Mouse (Mus musculus): ENCODE measurements around the gene Syce1l.

Gene Syce1l

GRCm38 (mm10) chr8:113642926-113643325 lies at the start of gene Syce1l:
Gene Syce1l, plus strand, starts transcription at chr8:113643213.
- DNase-seq (ENCODE audit: extremely low spot score, low spot score): no peak

- DNase-seq (ENCODE audit: extremely low spot score, low spot score): no peak
These were observed 44.6 kb upstream of the Syce1l start for GRCm38 (mm10) chr8:113598401-113598800.

GRCm38 (mm10) chr8:113632634-113633033 lies 10.4 kb upstream of the Syce1l start:
- no peak for DNase-seq (ENCODE audit: extremely low spot score, low spot score)

GRCm38 (mm10) chr8:113634161-113634560 lies 8.9 kb upstream of the Syce1l start:
- DNase-seq (ENCODE audit: extremely low spot score, low spot score): no peak

- DNase-seq (ENCODE audit: extremely low spot score, low spot score): peak; percentile 98
These were observed 8.1 kb upstream of the Syce1l start, which contains the start of gene Mon1b for GRCm38 (mm10) chr8:113634670-113635591. Gene Mon1b, plus strand, starts transcription at chr8:113635587.

DNA sequence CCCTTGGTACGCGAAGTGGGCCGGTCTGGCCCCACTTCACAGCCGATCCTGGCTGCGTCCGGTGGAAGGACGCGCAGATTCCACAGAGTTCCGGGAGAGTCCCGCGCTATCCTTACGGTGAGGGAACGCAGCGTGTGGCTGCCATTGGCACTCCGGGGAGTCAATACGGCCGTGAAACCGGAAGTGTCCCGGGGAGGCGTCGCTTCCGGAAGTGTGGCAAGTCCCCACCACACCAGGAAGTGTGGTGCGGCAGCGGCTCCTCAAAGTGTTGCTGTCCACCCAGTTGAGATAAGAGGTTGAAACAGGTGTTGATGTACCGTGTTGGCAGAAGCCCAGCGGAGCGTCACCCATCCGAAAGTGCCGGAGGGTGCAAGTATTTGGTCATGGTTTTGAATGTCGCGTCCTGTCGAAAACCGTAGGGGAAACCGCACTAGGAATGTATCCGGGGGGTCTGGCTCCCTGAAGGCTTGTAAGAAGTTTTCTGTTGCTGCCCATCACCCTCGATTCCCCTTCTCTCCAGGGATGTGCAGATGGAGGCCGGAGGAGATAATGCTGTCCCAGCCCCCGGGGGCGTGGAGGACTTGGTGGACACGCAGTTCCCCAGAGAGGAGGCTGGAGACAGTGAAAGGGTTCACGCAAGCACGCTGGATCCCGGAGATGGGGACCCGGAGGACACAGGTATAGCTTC lies 7.3 kb upstream of the Syce1l start:
- no peak for DNase-seq (ENCODE audit: extremely low spot score, low spot score)

DNA sequence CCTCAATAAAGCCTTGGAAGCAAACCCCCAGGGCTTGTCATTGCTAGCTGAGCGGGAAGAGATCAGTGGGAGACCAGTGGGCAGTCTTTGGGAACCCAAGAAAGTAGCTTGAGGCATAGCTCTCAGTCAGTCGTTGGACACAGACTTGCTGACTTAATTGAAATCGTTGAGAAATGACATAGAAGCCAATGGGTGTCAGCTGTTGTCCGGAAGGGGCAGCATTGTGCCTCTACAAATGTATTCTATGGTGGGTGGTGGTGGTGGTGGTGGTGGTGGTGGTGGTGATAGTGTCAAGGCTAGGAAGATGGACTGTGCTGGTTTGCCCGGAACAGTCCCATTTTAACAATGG lies 6.8 kb upstream of the Syce1l start:
- no peak for DNase-seq (ENCODE audit: extremely low spot score, low spot score)

DNA sequence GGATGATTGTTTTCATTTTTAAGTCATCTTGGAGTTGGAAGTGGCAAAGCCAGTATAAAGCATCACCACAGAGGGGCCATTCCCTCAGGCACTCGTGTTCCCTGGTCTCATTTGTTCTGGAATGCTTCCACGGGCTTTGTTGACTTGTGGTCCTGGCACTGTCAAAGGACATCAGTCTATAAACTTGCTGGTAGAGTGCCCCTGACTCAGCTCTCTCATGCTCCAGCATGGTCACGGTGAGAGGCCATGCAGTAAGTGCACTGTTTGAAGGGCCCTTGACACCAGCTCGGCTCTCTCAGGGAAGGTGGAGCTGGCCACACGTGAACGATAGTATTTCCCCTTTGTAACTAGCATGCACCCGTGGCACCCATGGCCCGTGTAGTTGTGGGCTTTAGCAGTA lies 2.7 kb upstream of the Syce1l start:
- no peak for DNase-seq (ENCODE audit: extremely low spot score, low spot score)

- DNase-seq (ENCODE audit: extremely low spot score, low spot score): no peak
These were observed 632 bp downstream of the Syce1l start for GRCm38 (mm10) chr8:113643479-113644210.

DNA sequence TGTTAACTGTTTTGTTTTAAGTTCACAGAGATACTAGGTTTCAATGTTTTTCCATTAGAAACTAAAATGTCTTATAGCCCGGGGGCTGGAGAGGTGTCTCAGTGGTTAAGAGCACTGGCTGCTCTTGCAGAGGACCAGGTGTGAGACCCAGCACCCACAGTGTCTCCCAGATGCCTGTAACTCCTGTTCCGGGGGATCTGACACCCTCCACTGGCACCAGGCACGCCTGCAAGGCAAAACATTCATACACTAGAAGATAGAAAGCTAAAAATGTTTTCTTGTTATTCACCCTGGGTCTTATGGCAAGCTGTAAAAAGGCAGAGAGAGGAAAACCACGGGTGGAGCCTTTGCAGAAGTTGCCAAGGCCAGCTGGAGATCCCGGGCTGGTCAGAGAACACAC lies 2.2 kb downstream of the Syce1l start:
- no peak for DNase-seq (ENCODE audit: extremely low spot score, low spot score)

DNA sequence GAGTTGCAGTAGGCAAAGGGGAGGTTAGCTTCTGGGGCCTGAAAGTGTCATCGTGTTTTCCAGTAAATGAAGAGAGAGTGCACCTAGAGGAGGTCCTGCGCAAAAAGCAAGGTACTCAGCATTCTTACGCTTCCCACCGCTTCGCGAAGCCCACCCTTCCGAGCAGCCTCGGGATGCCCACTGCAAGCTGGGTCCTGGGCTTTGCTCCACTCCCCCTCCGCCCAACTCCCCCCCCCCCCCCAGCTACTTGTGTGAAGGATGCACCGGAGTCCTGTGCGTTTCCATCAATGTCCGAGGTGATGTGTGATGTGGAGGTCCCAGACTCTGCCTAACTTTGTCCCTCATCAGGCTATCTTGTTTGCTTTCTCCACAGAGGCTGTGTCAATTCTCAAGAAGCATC lies 9.4 kb downstream of the Syce1l start:
- DNase-seq (ENCODE audit: extremely low spot score, low spot score): no peak

GRCm38 (mm10) chr8:113653151-113653550 lies 10.1 kb downstream of the Syce1l start:
- DNase-seq (ENCODE audit: extremely low spot score, low spot score): no peak

GRCm38 (mm10) chr8:113656154-113656553 lies 13.1 kb downstream of the Syce1l start:
- no peak for DNase-seq (ENCODE audit: extremely low spot score, low spot score)

GRCm38 (mm10) chr8:113656681-113657298 lies 13.8 kb downstream of the Syce1l start:
- no peak for DNase-seq (ENCODE audit: extremely low spot score, low spot score)

- DNase-seq (ENCODE audit: extremely low spot score, low spot score): no peak
These were observed 17.1 kb downstream of the Syce1l start for GRCm38 (mm10) chr8:113660128-113660527.

DNA sequence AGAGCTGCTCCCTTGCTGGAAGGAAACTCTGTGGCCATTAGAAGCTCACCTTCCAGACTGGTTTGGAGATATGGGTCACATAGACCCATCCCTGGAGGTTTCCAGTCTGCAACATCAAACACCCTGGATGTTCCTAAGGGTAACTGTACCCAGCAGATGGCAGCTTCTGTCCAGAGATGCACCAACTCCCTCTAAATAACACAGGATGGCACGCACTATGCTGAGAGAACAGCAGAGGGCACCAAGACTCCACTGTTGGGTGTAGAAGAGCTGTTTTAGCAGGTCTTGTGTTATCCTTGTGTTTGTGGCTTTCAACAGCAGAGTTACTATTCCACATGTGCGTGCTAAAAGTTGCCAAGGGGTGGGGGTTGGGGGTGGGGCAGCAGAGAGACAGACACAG lies 21.5 kb downstream of the Syce1l start:
- peak; percentile 84 for DNase-seq (ENCODE audit: extremely low spot score, low spot score)

- peak; percentile 26 for DNase-seq (ENCODE audit: extremely low spot score, low spot score)
These were observed 22.0 kb downstream of the Syce1l start for GRCm38 (mm10) chr8:113665036-113665435.

GRCm38 (mm10) chr8:113665951-113666350 lies 22.9 kb downstream of the Syce1l start:
- no peak for DNase-seq (ENCODE audit: extremely low spot score, low spot score)

DNA sequence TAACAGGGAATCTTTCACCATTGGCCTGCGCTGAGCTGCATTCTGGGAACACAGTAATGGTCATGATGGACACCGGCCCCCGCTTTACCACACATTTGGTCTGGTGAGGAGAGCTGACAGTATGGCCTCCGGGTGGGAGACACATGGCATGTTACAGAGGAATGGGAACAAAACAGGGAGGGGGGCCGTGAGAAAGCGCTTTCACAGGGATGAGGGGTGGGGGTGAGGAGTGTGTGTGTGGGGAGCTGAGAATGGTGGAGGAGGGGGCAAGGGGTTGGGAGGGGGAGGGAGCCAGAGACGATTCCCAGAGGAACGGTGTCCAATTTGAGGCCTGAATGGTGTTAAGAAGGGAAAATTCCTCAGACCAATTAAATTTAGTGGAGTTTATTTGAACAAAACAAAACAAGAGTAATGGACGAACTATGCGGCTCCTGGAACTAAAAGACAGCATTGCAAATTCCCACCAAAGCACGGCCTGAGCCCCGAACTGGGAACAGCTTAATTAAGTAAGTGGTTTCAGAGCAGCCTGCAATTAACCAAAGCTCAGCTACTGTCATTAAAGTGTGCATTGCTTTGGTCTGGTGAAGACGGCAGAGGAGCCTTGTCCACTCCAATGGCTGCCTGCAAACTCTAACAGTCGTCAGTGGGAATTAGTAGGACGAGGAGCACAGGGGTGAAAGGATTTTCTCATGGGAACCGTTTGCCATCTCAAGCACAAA lies 23.9 kb downstream of the Syce1l start:
- no peak for DNase-seq (ENCODE audit: extremely low spot score, low spot score)

DNA sequence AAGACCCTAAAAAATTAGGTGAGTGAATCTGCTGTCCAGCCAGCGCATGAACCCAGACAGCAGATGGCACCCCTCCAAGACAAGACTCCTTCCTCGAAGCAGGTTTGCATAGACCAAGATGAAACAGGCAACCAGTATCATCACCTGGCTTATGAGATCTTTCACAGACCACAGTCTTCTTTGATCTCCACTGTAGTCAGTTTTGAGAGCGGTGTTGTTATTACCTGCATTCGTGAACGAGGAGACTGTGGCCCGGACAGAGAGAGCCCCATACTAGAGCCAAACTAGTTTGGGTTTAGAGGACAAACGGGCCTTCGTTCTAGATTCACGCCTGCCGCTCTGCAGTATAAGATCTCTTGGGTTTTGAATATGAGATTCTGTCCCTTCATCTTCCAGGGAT lies 26.9 kb downstream of the Syce1l start:
- no peak for DNase-seq (ENCODE audit: extremely low spot score, low spot score)

Measured in neural tube, embryonic 10.5 days (tissue).